Mouse (Mus musculus): ENCODE measurements around the gene Slain1.
"Not testable (repeated sequence)": the region's sequence is repeated elsewhere in the genome, so short reads cannot be mapped to it uniquely, and the experiment has no call there.

Gene Slain1

GRCm38 (mm10) chr14:103728506-103728905 lies 78.5 kb downstream of the Slain1 start:
- DNase-seq, result no peak

GRCm38 (mm10) chr14:103728951-103729725 lies 79.1 kb downstream of the Slain1 start:
- DNase-seq, result no peak

GRCm38 (mm10) chr14:103729760-103730367 lies 79.8 kb downstream of the Slain1 start:
- DNase-seq, result no peak

GRCm38 (mm10) chr14:103732626-103733025 lies 82.6 kb downstream of the Slain1 start:
- no peak for DNase-seq

- DNase-seq, result no peak
Measured at GRCm38 (mm10) chr14:103741216-103741615, 91.2 kb downstream of the Slain1 start.

- peak in 1 of 2 experiments; percentile 28 for DNase-seq
Measured at GRCm38 (mm10) chr14:103742150-103742549, 92.1 kb downstream of the Slain1 start.

GRCm38 (mm10) chr14:103747345-103747744 lies 97.3 kb downstream of the Slain1 start:
- DNase-seq, result no peak

- DNase-seq, result not testable (repeated sequence)
Measured at GRCm38 (mm10) chr14:103750638-103751037, 100.6 kb downstream of the Slain1 start.

- DNase-seq, result no peak
Measured at GRCm38 (mm10) chr14:103751384-103751783, 101.4 kb downstream of the Slain1 start.

- no peak for DNase-seq
Measured at GRCm38 (mm10) chr14:103752773-103753172, 102.7 kb downstream of the Slain1 start.

- DNase-seq, result no peak
Measured at GRCm38 (mm10) chr14:103754041-103754440, 104.0 kb downstream of the Slain1 start.

- peak in 1 of 2 experiments; percentile 25 for DNase-seq
Measured at GRCm38 (mm10) chr14:103754465-103754864, 104.4 kb downstream of the Slain1 start.
